Mouse (Mus musculus) cortical plate, adult 2 months (tissue): ENCODE data around the gene Vmn1r158. TPM values are rescaled to one million over a fixed set of nuclear protein-coding genes. Genes with fewer than 3 reads are reported as not detected.
"Not testable (repeated sequence)": the region's sequence is repeated elsewhere in the genome, so short reads cannot be mapped to it uniquely, and the experiment has no call there.

Experiments
- H3K27ac ChIP-seq: fragments of 200-500 bp; 2 replicates; pipeline ENCODE4 v1.5.1; 2012; ENCODE audit warnings: low read length, control low read depth, inconsistent platforms; ENCODE audit not compliant: insufficient read depth
- H3K4me1 ChIP-seq: fragments of 200-500 bp; 2 replicates; pipeline ENCODE4 v1.6.1; 2011; ENCODE audit warnings: low read length; ENCODE audit not compliant: control insufficient read depth, insufficient read depth
- H3K4me3 ChIP-seq: fragments of 200-500 bp; 2 replicates; pipeline ENCODE4 v1.5.1; 2011; ENCODE audit warnings: mild to moderate bottlenecking, low read length, control low read depth; ENCODE audit not compliant: insufficient read depth
- polyA plus RNA-seq: library from polyadenylated mRNA; depleted of rRNA; stranded (reverse); fragments of >200 nt; gene quantifications from 2 replicates; pipeline ENCODE4 v1.2.3, GENCODE M21; 2012; rRNA removed

Gene Vmn1r158
- polyA plus RNA-seq = not detected in 2 replicates

- not testable (repeated sequence) for H3K4me1 ChIP-seq, H3K4me3 ChIP-seq, H3K27ac ChIP-seq
Measured at GRCm38 (mm10) chr7:22790682-22791081, at the start of gene Vmn1r158. Gene Vmn1r158 (minus strand): TSS chr7:22790782.

- not testable (repeated sequence) for H3K4me3 ChIP-seq, H3K4me1 ChIP-seq, H3K27ac ChIP-seq
Measured at GRCm38 (mm10) chr7:22775981-22776380, 14.6 kb downstream of the Vmn1r158 start.

- H3K4me3 ChIP-seq, H3K4me1 ChIP-seq, H3K27ac ChIP-seq: not testable (repeated sequence)
Measured at GRCm38 (mm10) chr7:22761397-22761796, 29.2 kb downstream of the Vmn1r158 start, which contains the start of gene Vmn1r157. Gene Vmn1r157 (plus strand): TSS chr7:22761697.

Other genes starting within 250 kb of the Vmn1r158 start
- not detected in 2 replicates for gene Gm4201, start 225.4 kb downstream of the Vmn1r158 start, polyA plus RNA-seq
- gene Gm4565, start 202.7 kb downstream of the Vmn1r158 start, polyA plus RNA-seq = not detected in 2 replicates
- gene Vmn1r155, start 132.8 kb downstream of the Vmn1r158 start, polyA plus RNA-seq = not detected in 2 replicates
- not detected in 2 replicates for gene Gm8693, start 98.5 kb downstream of the Vmn1r158 start, polyA plus RNA-seq
- gene Gm4567, start 71.1 kb downstream of the Vmn1r158 start, polyA plus RNA-seq = not detected in 2 replicates
- not detected in 2 replicates for gene Vmn1r157, start 29.1 kb downstream of the Vmn1r158 start, polyA plus RNA-seq
- not detected in 2 replicates for gene Vmn1r159, start 52.8 kb upstream of the Vmn1r158 start, polyA plus RNA-seq
- not detected in 2 replicates for gene Vmn1r160, start 80.4 kb upstream of the Vmn1r158 start, polyA plus RNA-seq
- gene Gm4214, start 193.9 kb upstream of the Vmn1r158 start, polyA plus RNA-seq = not detected in 2 replicates
- not detected in 2 replicates for gene Gm4216, start 229.1 kb upstream of the Vmn1r158 start, polyA plus RNA-seq